Mouse (Mus musculus) hindbrain, embryonic 12.5 days (tissue): Measurements from ENCODE around the gene Gmpr2. TPM values are rescaled to one million over a fixed set of nuclear protein-coding genes. Genes with fewer than 3 reads are reported as not detected.

Experiments used
- ATAC-seq: fragments of 200-750 bp; cut with Nextera tagmentation; 2 replicates; pipeline ENCODE4 v1.8.0; 2017; ENCODE audit warnings: moderate TSS enrichment; ENCODE audit not compliant: low FRiP score
- H3K27ac ChIP-seq: fragments of 300-500 bp; sonication (generic); 2 replicates; pipeline ENCODE4 v1.5.1; 2016; ENCODE audit warnings: mild to moderate bottlenecking
- H3K27me3 ChIP-seq: fragments of 300-500 bp; sonication (generic); 2 replicates; pipeline ENCODE4 v1.6.1; 2016; ENCODE audit warnings: mild to moderate bottlenecking
- H3K36me3 ChIP-seq: fragments of 300-500 bp; sonication (generic); 2 replicates; pipeline ENCODE4 v1.6.1; 2016; ENCODE audit warnings: mild to moderate bottlenecking
- H3K4me1 ChIP-seq: fragments of 300-500 bp; sonication (generic); 2 replicates; pipeline ENCODE4 v1.6.1; 2016
- H3K4me2 ChIP-seq: fragments of 300-500 bp; sonication (generic); replicated peaks from 2 replicates; pipeline ENCODE4 v1.6.1; 2016; ENCODE audit warnings: mild to moderate bottlenecking
- H3K4me3 ChIP-seq: fragments of 300-500 bp; sonication (generic); 2 replicates; pipeline ENCODE4 v1.5.1; 2016; ENCODE audit warnings: mild to moderate bottlenecking
- H3K9ac ChIP-seq: fragments of 300-500 bp; sonication (generic); 2 replicates; pipeline ENCODE4 v1.6.1; 2016; ENCODE audit warnings: mild to moderate bottlenecking, moderate library complexity
- H3K9me3 ChIP-seq: fragments of 300-500 bp; sonication (generic); replicated peaks from 2 replicates; pipeline ENCODE4 v1.6.1; 2016; ENCODE audit warnings: mild to moderate bottlenecking
- WGBS: fragments of 180-500 bp; shearing (Covaris S2); methylation state at CpG from one replicate; pipeline ENCODE4 v1.1.7; 2016; 5-methylcytosine and 5-hydroxymethylcytosine counted together
- polyA plus RNA-seq: library from polyadenylated mRNA; unstranded; fragments of >200 nt; fragmentation: Nextera tagmentation; extraction: Ambion mirVana; gene quantifications from 2 replicates; pipeline ENCODE4 v1.2.1, GENCODE M21; 2016

The Gmpr2 gene
- polyA plus RNA-seq, 1 experiment from 2014 or later: 58.2 TPM

- Histone ChIP-seq H3K27me3 (no peaks in the 10 kb centered on the region), H3K27ac (no peak overlapping the region), H3K4me1 (no peaks in the 10 kb centered on the region), H3K9me3 (no peaks in the 10 kb centered on the region), H3K4me2 (no peak overlapping the region), H3K9ac (no peak overlapping the region), H3K4me3 (no peak overlapping the region), H3K36me3 (no peaks in the 10 kb centered on the region)
- 76% methylated on average over 10 of the region's 10 CpGs for WGBS
- no peak for ATAC-seq
Measured at GRCm38 (mm10) chr14:55689433-55689832, 17.7 kb downstream of the Gmpr2 start.

DNA sequence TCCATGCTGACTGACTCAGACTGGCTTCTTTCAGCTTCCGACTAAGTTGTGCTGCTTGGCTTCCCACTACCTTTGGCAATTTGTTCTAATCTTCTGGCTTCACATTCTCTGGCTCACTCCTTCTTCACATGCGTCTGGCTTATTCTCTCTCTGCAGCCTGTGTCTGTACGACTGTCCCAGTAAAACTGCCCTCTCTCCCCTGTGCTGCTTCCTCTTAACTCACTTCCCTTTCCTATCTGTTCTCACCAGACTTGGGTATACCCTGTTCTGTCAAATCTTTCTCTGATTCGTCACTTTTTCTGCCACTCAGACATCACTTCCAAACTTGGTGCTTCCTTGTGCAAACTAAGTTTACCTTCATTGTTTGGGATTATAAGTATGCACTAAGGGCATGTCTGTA is 25.5 kb downstream of the Gmpr2 start:
- no peaks in the 10 kb centered on the region for H3K36me3 ChIP-seq
- ATAC-seq: no peak
- H3K27ac ChIP-seq: no peak overlapping the region
- no peaks in the 10 kb centered on the region for H3K4me1 ChIP-seq
- H3K27me3 ChIP-seq: no peaks in the 10 kb centered on the region
- no peak overlapping the region for H3K9ac ChIP-seq
- H3K4me2 ChIP-seq: no peak overlapping the region
- no peak overlapping the region for H3K4me3 ChIP-seq
- H3K9me3 ChIP-seq: no peaks in the 10 kb centered on the region
- WGBS: 89% methylated on average over 4 of the region's 4 CpGs

DNA sequence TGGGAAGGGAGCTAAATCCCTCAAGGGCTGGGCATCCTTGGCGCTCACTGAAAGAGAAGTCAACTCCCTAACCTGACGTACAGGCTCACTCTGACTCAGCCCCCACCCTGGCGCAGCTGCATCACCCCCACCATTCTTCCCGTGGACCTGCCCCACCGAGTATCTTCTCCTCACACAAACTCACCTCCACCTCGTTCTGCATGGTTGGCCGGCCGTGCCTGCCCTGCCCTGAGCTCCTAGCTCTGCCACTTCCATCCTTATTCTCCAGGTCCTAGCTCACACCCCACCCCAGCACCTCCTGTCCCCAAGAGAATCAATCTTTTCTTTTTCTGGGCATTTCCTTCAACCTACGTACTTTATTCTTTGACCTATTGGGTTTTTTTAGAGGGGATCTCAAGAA is 29.4 kb downstream of the Gmpr2 start:
- no peaks in the 10 kb centered on the region for H3K27me3 ChIP-seq
- no peaks in the 10 kb centered on the region for H3K36me3 ChIP-seq
- no peak overlapping the region for H3K27ac ChIP-seq
- no peaks in the 10 kb centered on the region for H3K4me1 ChIP-seq
- no peak for ATAC-seq
- WGBS: 69% methylated on average over 9 of the region's 9 CpGs
- no peak overlapping the region for H3K4me2 ChIP-seq
- no peak overlapping the region for H3K4me3 ChIP-seq
- no peaks in the 10 kb centered on the region for H3K9me3 ChIP-seq
- no peak overlapping the region for H3K9ac ChIP-seq

- Histone ChIP-seq H3K9me3 (no peaks in the 10 kb centered on the region), H3K4me2 (no peak overlapping the region), H3K27me3 (no peaks in the 10 kb centered on the region), H3K27ac (no peak overlapping the region), H3K36me3 (no peaks in the 10 kb centered on the region), H3K4me1 (no peaks in the 10 kb centered on the region), H3K9ac (no peak overlapping the region), H3K4me3 (no peak overlapping the region)
- ATAC-seq: no peak
- WGBS: 69% methylated on average over 6 of the region's 6 CpGs
Measured at GRCm38 (mm10) chr14:55702761-55703160, 31.0 kb downstream of the Gmpr2 start.

- no peaks in the 10 kb centered on the region for H3K9me3 ChIP-seq
- H3K4me2 ChIP-seq: no peak overlapping the region
- no peaks in the 10 kb centered on the region for H3K36me3 ChIP-seq
- no peaks in the 10 kb centered on the region for H3K4me1 ChIP-seq
- no peak overlapping the region for H3K4me3 ChIP-seq
- H3K9ac ChIP-seq: no peak overlapping the region
- no peak overlapping the region for H3K27ac ChIP-seq
- 87% methylated on average over 8 of the region's 8 CpGs for WGBS
- H3K27me3 ChIP-seq: no peaks in the 10 kb centered on the region
- no peak for ATAC-seq
Measured at GRCm38 (mm10) chr14:55706051-55706600, 34.4 kb downstream of the Gmpr2 start.

DNA sequence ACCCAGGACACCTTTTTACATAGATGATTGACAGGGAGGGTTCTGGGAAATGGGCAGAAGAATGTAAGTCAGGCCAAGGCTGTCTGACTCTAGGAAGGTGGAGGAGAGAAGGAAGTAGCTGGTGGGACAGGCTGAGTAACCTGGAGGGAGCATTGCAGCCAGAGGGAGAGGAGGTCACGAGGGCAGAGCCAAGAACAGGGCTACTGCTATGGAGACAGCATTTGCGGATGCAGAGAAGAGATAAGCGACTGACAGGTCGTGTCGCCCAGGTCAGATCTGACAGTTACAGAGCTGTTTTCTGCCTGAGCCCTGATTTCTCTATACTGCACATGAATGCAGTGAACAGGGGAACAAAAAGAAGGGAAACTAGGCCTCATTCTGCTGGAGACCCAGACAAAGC is 35.7 kb downstream of the Gmpr2 start:
- H3K4me2 ChIP-seq: no peak overlapping the region
- 73% methylated on average over 5 of the region's 5 CpGs for WGBS
- H3K36me3 ChIP-seq: no peaks in the 10 kb centered on the region
- no peak for ATAC-seq
- no peak overlapping the region for H3K27ac ChIP-seq
- H3K9me3 ChIP-seq: no peaks in the 10 kb centered on the region
- H3K27me3 ChIP-seq: peaks cover 10% of the 10 kb centered on the region
- H3K4me1 ChIP-seq: no peaks in the 10 kb centered on the region
- H3K4me3 ChIP-seq: no peak overlapping the region
- no peak overlapping the region for H3K9ac ChIP-seq

DNA sequence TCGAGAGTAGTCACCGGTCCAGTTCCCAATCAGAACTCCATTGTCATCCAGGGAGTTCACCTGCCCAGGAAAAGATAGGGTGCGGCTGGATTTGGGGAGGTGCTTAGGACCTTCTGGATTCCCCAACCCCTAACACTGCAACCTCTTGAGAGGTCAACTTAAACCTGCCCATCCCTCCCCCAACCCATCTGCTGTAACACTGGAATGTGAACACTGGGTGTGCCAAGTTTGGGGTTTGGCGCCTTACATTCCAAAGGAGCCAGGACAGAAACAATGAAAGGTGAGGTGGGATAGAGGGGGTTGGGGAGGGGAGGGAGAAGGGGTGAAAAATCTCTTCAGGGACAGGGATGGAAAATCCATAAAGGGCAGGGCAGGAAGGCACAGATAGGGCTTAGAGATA is 37.8 kb downstream of the Gmpr2 start:
- H3K4me3 ChIP-seq: no peak overlapping the region
- WGBS: 81% methylated on average over 4 of the region's 4 CpGs
- ATAC-seq: no peak

DNA sequence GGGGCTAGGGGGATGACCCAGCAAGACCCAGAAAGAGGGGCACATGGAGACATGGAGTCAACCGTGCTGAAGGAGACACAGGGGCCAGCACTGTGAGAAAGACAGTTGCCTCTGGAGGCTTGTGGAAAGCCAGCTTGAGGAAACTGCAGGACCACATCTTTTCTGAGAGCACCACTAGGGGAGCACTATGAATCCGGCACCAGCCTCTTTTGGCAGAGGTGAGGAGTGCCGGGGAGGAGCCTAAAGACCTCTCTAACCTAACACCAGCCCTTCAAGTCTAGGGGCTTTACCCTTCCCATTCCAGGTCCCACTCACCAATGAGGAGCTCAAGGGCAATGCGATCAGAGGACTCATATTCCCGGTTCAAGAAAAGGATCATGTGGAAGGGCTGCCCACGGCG is 40.0 kb downstream of the Gmpr2 start:
- no peaks in the 10 kb centered on the region for H3K4me1 ChIP-seq
- WGBS: 86% methylated on average over 7 of the region's 7 CpGs

More for the DNA sequence above, 37.8 kb downstream of the Gmpr2 start:
- peaks cover 28% of the 10 kb centered on the region for H3K27me3 ChIP-seq
- H3K36me3 ChIP-seq: no peaks in the 10 kb centered on the region
- H3K4me1 ChIP-seq: no peaks in the 10 kb centered on the region
- H3K27ac ChIP-seq: no peak overlapping the region
- H3K4me2 ChIP-seq: no peak overlapping the region
- H3K9me3 ChIP-seq: no peaks in the 10 kb centered on the region
- H3K9ac ChIP-seq: no peak overlapping the region

DNA sequence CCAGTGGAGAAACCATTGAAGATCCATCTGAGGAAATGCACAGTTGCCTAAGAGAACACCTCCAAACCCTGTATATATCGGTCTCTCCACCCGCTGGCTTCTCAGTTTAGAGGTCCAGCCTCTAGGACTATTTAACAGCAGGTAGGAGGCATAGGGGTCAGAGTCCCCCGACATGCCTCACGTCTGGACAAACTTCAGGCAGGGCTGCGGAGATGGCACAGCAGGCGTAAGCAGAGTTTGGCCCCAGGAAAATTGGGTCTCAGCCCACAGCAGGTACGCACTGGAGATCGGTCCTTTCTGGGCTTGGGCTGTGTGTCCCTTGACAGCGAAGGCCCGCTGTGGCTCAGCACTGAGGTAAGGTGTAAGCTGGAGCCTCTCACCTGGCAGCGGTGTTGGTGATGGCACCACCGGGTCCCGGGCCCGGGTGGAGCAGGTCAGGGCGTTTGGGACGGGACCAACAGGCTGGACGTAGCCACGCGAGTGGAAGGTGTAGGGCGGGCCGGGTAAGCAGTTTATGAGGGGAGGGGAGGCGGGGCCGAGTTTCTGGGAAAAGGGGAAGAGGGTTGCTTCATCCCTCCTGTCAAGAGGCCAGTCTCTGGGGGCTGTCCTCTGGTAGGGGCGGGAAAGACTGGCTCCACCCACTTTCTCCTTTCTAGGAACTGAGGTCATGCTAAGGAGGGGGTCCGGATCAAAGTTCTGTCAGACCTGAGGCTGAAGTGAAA is 41.4 kb downstream of the Gmpr2 start:
- H3K36me3 ChIP-seq: peaks cover 21% of the 10 kb centered on the region
- ATAC-seq: no peak
- no peaks in the 10 kb centered on the region for H3K9me3 ChIP-seq
- H3K4me3 ChIP-seq: no peak overlapping the region
- H3K9ac ChIP-seq: no peak overlapping the region
- H3K27me3 ChIP-seq: peaks cover 28% of the 10 kb centered on the region
- H3K4me2 ChIP-seq: 0 out of 2 replicates have a peak overlapping the region, but pooled peaks have one; percentile 3
- H3K4me1 ChIP-seq: no peaks in the 10 kb centered on the region
- 14% methylated on average over 24 of the region's 25 CpGs for WGBS
- H3K27ac ChIP-seq: no peak overlapping the region

More for the DNA sequence above, 40.0 kb downstream of the Gmpr2 start:
- no peak for ATAC-seq
- Histone ChIP-seq H3K4me2 (no peak overlapping the region), H3K9ac (no peak overlapping the region), H3K9me3 (no peaks in the 10 kb centered on the region), H3K36me3 (peaks cover 8% of the 10 kb centered on the region; the same call in 1 of the 2 replicates), H3K27ac (no peak overlapping the region), H3K27me3 (peaks cover 28% of the 10 kb centered on the region), H3K4me3 (no peak overlapping the region)

GRCm38 (mm10) chr14:55713729-55714122 is 42.0 kb downstream of the Gmpr2 start, which contains the start of gene Tgm1:
Gene Tgm1 (minus strand): TSS chr14:55713926.
- 26% methylated on average over 4 of the region's 4 CpGs for WGBS
- Histone ChIP-seq H3K4me3 (no peak within 1 kb of the TSS), H3K36me3 (peaks cover 26% of the 10 kb centered on the region), H3K4me2 (0 out of 2 replicates have a peak within 1 kb of the TSS, but pooled peaks have one; percentile 3), H3K9me3 (no peaks in the 10 kb centered on the region), H3K27ac (no peak within 1 kb of the TSS), H3K9ac (no peak within 1 kb of the TSS), H3K27me3 (peaks cover 28% of the 10 kb centered on the region), H3K4me1 (no peaks in the 10 kb centered on the region)
- ATAC-seq: no peak

DNA sequence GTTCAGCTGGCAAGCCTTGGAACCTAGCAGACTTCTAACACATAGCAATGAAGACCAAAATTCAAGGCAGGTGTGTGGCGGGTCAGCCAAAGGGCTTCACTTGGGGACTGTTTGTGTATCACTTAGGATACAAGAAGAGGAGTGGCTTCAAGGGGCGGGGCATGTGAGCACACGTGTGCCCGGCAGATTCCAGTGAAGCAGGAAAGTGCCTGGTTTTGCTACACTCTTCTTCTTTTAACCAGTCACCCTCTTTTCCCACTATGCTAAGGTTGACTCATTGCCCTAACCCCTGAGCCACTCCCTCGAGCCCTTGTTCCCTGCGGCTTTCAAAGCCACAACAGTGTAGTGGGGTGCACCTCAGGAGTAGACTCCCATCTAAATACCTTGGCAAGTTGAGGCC is 43.2 kb downstream of the Gmpr2 start:
- Histone ChIP-seq H3K4me3 (no peak overlapping the region), H3K4me2 (no peak overlapping the region), H3K27ac (no peak overlapping the region), H3K4me1 (no peaks in the 10 kb centered on the region), H3K9me3 (no peaks in the 10 kb centered on the region), H3K27me3 (peaks cover 28% of the 10 kb centered on the region), H3K36me3 (peaks cover 33% of the 10 kb centered on the region), H3K9ac (no peak overlapping the region)
- ATAC-seq: no peak
- 44% methylated on average over 6 of the region's 6 CpGs for WGBS

DNA sequence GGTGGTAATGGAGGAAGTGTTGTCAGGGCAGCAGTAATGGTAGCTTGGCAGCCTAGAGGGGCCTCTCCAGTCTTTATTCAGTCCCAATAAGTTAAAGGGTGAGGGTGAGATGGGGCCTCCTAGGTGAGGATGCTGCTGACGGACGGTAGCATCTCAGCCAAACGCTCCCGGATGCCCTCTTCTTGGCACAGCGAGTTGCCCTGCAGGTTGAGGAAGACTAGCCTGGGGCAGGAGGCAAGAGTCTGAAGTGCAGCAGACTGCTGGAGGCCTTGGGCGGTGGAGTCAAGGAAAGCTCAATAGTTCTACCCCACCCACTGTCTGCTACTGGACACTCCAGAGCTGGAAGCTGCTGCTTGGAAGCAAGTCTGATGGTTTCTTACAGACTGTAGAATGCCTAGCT is 44.5 kb downstream of the Gmpr2 start:
- H3K4me1 ChIP-seq: 0 out of 2 replicates have a peak, but pooled peaks cover 7% of the 10 kb centered on the region
- no peak overlapping the region for H3K9ac ChIP-seq
- H3K4me2 ChIP-seq: no peak overlapping the region
- no peak overlapping the region for H3K4me3 ChIP-seq
- H3K36me3 ChIP-seq: peaks cover 36% of the 10 kb centered on the region
- no peak for ATAC-seq
- H3K27ac ChIP-seq: no peak overlapping the region
- no peaks in the 10 kb centered on the region for H3K9me3 ChIP-seq
- 95% methylated on average over 6 of the region's 6 CpGs for WGBS
- peaks cover 28% of the 10 kb centered on the region for H3K27me3 ChIP-seq

GRCm38 (mm10) chr14:55716884-55717283 is 45.1 kb downstream of the Gmpr2 start:
- 79% methylated on average over 8 of the region's 8 CpGs for WGBS
- Histone ChIP-seq H3K4me1 (0 out of 2 replicates have a peak, but pooled peaks cover 9% of the 10 kb centered on the region), H3K4me3 (no peak overlapping the region), H3K27me3 (peaks cover 24% of the 10 kb centered on the region), H3K4me2 (no peak overlapping the region), H3K27ac (no peak overlapping the region), H3K36me3 (peaks cover 36% of the 10 kb centered on the region), H3K9ac (no peak overlapping the region), H3K9me3 (no peaks in the 10 kb centered on the region)
- ATAC-seq: no peak
